Mouse (Mus musculus): ENCODE results near the gene Got1.

- TF ChIP-seq POLR2A (IDR thresholded peaks at IDR 0.05; ENCODE audit: low read depth, low read length) (no peak), CTCF (IDR thresholded peaks at IDR 0.05; ENCODE audit: borderline replicate concordance, insufficient read depth, low read length) (no peak)
Observed at GRCm38 (mm10) chr19:43525566-43525965, 1.2 kb upstream of the Got1 start.

Measured in embryonic fibroblast, embryonic 13.5 days (primary cell).